Mouse (Mus musculus) stomach, embryonic 15.5 days (tissue): ENCODE results near the gene Ppt1. TPM values are rescaled to one million over a fixed set of nuclear protein-coding genes. Genes with fewer than 3 reads are reported as not detected.
"Not testable (repeated sequence)": the region's sequence is repeated elsewhere in the genome, so short reads cannot be mapped to it uniquely, and the experiment has no call there.

Experiments
- ATAC-seq: fragments of 200-750 bp; cut with Nextera tagmentation; 2 replicates; pipeline ENCODE4 v1.8.0; 2017; ENCODE audit warnings: low read depth, moderate number of reproducible peaks, moderate TSS enrichment; ENCODE audit not compliant: insufficient read depth, low FRiP score
- H3K27ac ChIP-seq: fragments of 300-500 bp; sonication (generic); 2 replicates; pipeline ENCODE4 v1.5.1; 2015; ENCODE audit warnings: mild to moderate bottlenecking, inconsistent platforms
- H3K27me3 ChIP-seq: fragments of 300-500 bp; sonication (generic); replicated peaks from 2 replicates; pipeline ENCODE4 v1.6.1; 2015; ENCODE audit warnings: inconsistent platforms
- H3K36me3 ChIP-seq: fragments of 300-500 bp; sonication (generic); 2 replicates; pipeline ENCODE4 v1.6.1; 2015; ENCODE audit warnings: inconsistent platforms
- H3K4me1 ChIP-seq: fragments of 300-500 bp; sonication (generic); 2 replicates; pipeline ENCODE4 v1.6.1; 2015; ENCODE audit warnings: inconsistent platforms
- H3K4me2 ChIP-seq: fragments of 300-500 bp; sonication (generic); 2 replicates; pipeline ENCODE4 v1.6.1; 2015; ENCODE audit warnings: mild to moderate bottlenecking, inconsistent platforms
- H3K4me3 ChIP-seq: fragments of 300-500 bp; sonication (generic); replicated peaks from 2 replicates; pipeline ENCODE4 v1.5.1; 2015; ENCODE audit warnings: inconsistent platforms
- H3K9ac ChIP-seq: fragments of 300-500 bp; sonication (generic); 2 replicates; pipeline ENCODE4 v1.6.1; 2015; ENCODE audit warnings: inconsistent platforms
- H3K9me3 ChIP-seq: fragments of 300-500 bp; sonication (generic); 2 replicates; pipeline ENCODE4 v1.6.1; 2016; ENCODE audit warnings: inconsistent platforms
- WGBS: fragments of 180-500 bp; shearing (Covaris S2); methylation state at CpG from one replicate; pipeline ENCODE4 v1.1.7; 2015; 5-methylcytosine and 5-hydroxymethylcytosine counted together
- polyA plus RNA-seq: library from polyadenylated mRNA; unstranded; fragments of >200 nt; fragmentation: Nextera tagmentation; extraction: Ambion mirVana; gene quantifications from 2 replicates; pipeline ENCODE4 v1.2.1, GENCODE M21; 2015

The Ppt1 gene
- 73.9 and 80.4 TPM in 2 replicates for polyA plus RNA-seq

DNA sequence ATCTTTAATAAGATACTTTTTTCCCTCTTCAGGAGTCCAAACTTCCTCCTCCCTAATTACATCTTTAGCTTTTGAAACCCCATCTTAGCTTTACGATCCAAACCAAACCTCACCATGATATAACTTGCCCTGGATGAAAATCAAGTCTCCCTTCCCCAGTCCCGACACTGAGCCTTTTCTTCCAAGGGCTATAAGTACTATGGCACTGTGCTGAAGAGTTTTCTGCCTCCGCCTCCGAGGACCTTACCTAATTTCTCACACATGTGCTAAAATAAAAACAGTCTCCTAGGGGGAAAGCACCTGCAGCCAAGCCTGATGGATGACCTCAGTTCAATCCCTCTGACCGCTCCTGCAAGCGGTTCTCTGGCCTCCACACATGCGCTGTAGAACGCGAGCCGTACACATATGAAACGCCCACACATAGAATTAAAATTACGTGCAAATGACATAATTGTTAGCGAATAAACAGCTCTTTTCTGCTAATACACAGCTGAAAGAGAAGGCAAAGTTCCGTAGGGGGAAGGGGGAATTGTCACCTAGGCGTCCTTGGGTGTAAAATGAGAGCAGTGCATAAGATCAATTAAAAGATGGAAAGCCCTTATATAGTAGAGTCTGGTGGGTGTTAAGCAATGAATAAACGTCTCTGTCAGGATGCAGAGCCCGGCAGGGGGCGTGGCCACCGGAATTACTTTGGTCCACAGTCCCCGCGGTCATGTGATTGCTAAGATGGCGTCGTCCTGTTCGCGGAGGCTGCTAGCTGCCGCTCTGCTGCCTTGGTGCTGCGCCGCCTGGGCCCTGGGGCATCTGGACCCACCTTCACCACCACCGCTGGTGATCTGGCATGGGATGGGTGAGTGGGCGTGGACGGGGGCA lies at the start of gene Ppt1:
Gene Ppt1 (plus strand): TSS at position 713 of the 873 bp plus-strand sequence.
- H3K27me3 ChIP-seq, result no peaks in the 10 kb centered on the region
- 4% methylated on average over 31 of the region's 31 CpGs for WGBS
- H3K27ac ChIP-seq, result peak within 1 kb of the TSS; percentile 57; the same call in 1 of the 2 replicates
- peak; percentile 88 for ATAC-seq
- H3K4me1 ChIP-seq, result 0 out of 2 replicates have a peak, but pooled peaks cover 6% of the 10 kb centered on the region
- no peaks in the 10 kb centered on the region for H3K36me3 ChIP-seq
- H3K9me3 ChIP-seq, result no peaks in the 10 kb centered on the region
- peak within 1 kb of the TSS; percentile 87 for H3K4me2 ChIP-seq
- H3K4me3 ChIP-seq, result peak within 1 kb of the TSS; percentile 88
- H3K9ac ChIP-seq, result peak within 1 kb of the TSS; percentile 69

DNA sequence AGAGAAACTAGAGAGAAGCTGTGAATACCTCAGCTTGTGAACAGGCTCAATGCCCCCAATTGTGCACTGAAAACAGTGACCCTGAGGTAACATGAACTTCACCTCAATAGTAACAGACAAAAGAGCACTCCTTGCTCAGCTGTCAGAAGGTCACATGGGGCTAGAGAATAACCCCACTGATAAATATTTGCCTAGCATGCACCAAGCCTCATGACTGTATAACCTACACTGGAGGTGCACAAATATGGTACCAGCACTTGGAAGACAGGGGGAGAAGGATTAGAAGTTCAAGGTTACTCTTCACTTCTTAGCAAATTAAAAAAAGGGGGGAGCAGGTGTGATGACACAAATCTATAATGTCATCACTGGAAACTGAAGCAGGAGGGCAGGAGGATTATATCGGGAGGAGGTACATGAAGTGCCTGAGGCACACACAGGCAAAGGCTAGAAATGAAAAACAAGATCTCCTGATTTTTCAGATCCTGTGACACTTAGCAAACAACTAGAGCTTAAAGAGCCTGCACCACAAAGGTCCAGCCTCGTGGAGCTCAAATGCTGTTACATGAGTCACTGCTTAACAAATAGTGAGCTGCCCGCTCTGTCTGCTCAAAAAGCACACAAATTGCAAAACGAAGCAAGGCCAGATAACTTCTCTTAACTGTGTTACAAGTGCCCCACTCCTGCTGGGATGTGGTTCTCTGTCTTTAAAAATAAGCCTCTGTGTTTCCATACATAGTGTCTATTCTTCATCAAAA lies 46.5 kb upstream of the Ppt1 start:
- Histone ChIP-seq H3K9ac (no peak overlapping the region), H3K9me3 (no peaks in the 10 kb centered on the region), H3K36me3 (no peaks in the 10 kb centered on the region), H3K4me1 (no peaks in the 10 kb centered on the region), H3K27me3 (no peaks in the 10 kb centered on the region), H3K4me3 (no peak overlapping the region), H3K4me2 (no peak overlapping the region), H3K27ac (no peak overlapping the region)
- WGBS, result 50% methylated on average over 4 of the region's 4 CpGs
- peak; percentile 77 for ATAC-seq

DNA sequence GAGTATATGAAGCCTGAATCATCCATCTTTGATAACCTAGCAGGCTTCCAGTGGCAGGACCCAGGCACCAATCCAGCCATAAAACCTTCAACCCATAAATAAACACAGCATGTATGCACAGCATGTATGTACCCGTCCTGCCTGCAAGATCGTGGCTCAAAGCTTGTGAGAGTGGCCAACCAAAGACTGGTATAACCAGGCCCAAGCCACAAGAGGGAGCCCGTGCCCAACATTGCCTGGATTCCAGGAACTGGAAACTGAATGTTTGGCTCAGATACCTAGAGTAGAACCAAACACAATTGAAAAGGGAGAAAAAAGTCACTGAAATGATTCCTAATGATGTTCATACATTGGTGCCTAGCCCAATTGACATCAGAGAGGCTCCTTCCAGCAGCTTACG lies 27.9 kb upstream of the Ppt1 start:
- ATAC-seq, result peak; percentile 43; the same call in 1 of the 2 replicates
- WGBS, result 25% methylated on average over 4 of the region's 4 CpGs

DNA sequence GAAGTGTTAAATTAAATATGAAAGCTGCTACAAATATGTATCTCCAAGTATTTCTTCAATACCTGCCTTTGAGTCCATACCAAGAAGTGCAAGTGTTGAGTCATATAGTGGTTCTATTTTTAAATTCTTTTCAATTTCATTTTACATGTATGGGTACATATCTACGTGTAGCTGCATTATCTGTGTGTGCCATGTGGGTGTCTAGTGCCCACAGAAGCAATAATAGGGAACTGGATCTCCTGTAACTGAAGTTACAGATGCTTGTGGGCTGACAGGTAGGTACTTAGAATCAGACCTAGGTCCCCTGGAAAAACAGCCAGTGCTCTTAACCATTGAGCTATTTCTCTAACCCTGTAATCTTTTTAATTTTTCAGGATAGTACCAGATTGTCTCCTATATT lies 24.9 kb upstream of the Ppt1 start:
- H3K9ac ChIP-seq, result no peak overlapping the region
- WGBS, result 40% methylated on average over 1 of the region's 1 CpGs
- no peaks in the 10 kb centered on the region for H3K9me3 ChIP-seq
- H3K36me3 ChIP-seq, result no peaks in the 10 kb centered on the region
- no peak overlapping the region for H3K27ac ChIP-seq
- no peak overlapping the region for H3K4me2 ChIP-seq
- no peaks in the 10 kb centered on the region for H3K27me3 ChIP-seq
- no peaks in the 10 kb centered on the region for H3K4me1 ChIP-seq
- ATAC-seq, result no peak
- H3K4me3 ChIP-seq, result no peak overlapping the region

More for the DNA sequence above, 27.9 kb upstream of the Ppt1 start:
- Histone ChIP-seq H3K9ac (no peak overlapping the region), H3K27me3 (no peaks in the 10 kb centered on the region), H3K36me3 (no peaks in the 10 kb centered on the region), H3K9me3 (no peaks in the 10 kb centered on the region), H3K27ac (no peak overlapping the region), H3K4me2 (no peak overlapping the region), H3K4me3 (no peak overlapping the region), H3K4me1 (no peaks in the 10 kb centered on the region)

DNA sequence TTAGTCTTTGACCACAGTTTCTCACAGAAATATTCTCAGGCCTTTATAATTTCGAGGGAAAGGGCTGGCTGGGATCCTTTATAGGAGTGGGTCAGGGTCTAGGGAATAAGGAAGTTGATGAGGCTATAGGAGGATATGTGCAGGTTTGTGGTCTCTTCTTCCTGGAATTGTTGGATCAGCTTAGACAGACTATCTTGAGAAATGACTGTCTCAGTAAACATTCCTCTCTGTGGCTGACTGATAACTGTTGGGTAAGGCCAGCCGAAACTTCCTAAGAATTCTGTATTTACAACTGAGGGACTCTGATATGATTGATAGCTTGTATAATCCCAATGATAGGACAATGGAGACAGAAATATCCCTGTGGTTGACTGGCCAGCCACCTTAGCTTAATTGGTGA lies 24.2 kb upstream of the Ppt1 start:
- ATAC-seq, result no peak

DNA sequence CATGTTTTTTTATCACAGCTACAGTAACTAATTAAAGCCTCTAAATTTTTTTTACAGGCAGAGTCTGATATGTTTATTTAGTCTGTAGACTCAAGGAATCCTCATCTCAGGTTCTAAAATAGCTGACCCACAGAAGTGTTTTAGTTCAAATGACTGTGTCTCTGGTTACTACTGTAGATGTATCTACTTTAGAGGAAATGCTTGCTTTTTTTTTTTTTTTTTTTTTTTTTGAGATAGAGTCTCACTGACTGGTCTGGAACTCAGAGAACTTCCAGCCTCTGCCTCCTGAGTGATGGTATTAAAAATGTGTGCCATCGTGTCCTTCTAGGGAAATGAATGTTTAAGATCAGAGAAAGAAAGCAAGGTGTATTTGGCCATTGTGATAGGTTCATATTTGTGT lies 19.8 kb upstream of the Ppt1 start:
- Histone ChIP-seq H3K27ac (no peak overlapping the region), H3K4me3 (no peak overlapping the region), H3K9me3 (no peaks in the 10 kb centered on the region), H3K9ac (no peak overlapping the region), H3K27me3 (no peaks in the 10 kb centered on the region), H3K4me1 (no peaks in the 10 kb centered on the region), H3K4me2 (no peak overlapping the region), H3K36me3 (no peaks in the 10 kb centered on the region)
- ATAC-seq, result no peak
- WGBS, result 81% methylated on average over 1 of the region's 1 CpGs

More for the DNA sequence above, 24.2 kb upstream of the Ppt1 start:
- Histone ChIP-seq H3K27me3 (no peaks in the 10 kb centered on the region), H3K9ac (no peak overlapping the region), H3K27ac (no peak overlapping the region), H3K4me3 (no peak overlapping the region), H3K4me1 (no peaks in the 10 kb centered on the region), H3K9me3 (no peaks in the 10 kb centered on the region), H3K4me2 (no peak overlapping the region), H3K36me3 (no peaks in the 10 kb centered on the region)
- WGBS, result 56% methylated on average over 2 of the region's 2 CpGs

DNA sequence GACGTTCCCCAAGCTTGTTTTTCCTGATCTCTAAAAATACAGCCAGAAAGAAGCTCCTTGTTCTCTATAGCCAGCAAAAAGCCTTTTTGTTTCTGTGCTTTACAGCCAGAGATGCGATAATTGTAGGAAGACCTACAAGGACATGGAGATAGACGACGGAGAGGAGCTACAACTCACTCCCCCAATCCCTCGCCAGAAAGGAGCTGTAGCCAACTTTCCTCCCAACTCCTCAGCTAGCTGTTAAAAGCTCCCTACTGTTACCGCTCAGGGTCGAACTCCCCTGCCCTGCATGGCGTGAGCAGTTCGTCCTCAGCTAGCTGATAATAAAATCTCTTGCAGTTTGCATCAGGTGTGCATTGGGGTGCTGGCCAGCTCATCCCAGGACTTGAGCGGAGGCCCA lies 15.1 kb upstream of the Ppt1 start:
- H3K9ac ChIP-seq, H3K27me3 ChIP-seq, H3K27ac ChIP-seq, H3K4me1 ChIP-seq, ATAC-seq, H3K4me3 ChIP-seq, H3K36me3 ChIP-seq, H3K4me2 ChIP-seq, H3K9me3 ChIP-seq: not testable (repeated sequence)
- 27% methylated on average over 10 of the region's 10 CpGs for WGBS

DNA sequence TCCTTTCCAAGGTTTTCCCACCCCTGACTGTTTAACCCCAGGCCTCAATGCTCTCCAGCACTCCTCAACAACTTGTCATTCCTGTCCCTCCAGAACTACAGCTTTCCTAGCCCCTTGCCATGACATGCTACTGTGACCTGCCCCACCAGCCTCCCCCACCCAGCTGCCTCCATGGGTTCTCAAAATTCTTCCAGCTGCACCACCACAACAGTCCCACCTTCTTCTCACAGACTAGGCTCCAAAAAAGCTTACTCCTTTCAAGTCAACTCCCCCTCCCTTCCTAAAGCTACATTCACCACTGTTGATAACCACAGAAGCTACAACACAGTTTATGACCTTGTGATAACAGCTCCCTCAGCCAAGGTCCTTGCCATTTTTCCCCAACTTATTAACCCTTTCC lies 8.4 kb upstream of the Ppt1 start:
- ATAC-seq, result peak; percentile 70
- H3K9ac ChIP-seq, result no peak overlapping the region
- no peaks in the 10 kb centered on the region for H3K4me1 ChIP-seq
- peak overlapping the region; percentile 12; the same call in 1 of the 2 replicates for H3K27ac ChIP-seq
- no peak overlapping the region for H3K4me2 ChIP-seq
- no peaks in the 10 kb centered on the region for H3K27me3 ChIP-seq
- H3K36me3 ChIP-seq, result no peaks in the 10 kb centered on the region
- no peaks in the 10 kb centered on the region for H3K9me3 ChIP-seq
- no peak overlapping the region for H3K4me3 ChIP-seq

DNA sequence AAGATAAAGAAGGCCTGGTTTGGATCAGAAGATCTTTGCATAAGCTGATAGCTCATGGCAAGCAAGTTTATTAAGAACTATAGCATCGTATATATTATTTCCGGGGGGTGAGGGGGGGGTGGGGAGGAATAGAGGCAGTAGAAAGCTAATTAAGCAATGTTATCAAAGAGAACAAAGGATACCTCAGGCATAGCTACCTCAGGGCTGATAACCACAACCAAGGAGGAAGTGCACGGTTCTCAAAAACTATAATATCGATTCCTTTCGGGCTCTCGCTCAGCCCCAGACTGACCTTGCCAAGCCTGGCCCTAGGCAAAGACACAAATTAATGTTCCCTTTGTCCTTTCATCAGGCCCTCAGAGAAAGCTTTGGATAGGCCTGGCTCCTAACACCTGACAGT lies 6.7 kb upstream of the Ppt1 start:
- Histone ChIP-seq H3K4me1 (no peaks in the 10 kb centered on the region), H3K9me3 (no peaks in the 10 kb centered on the region), H3K4me2 (no peak overlapping the region), H3K4me3 (no peak overlapping the region), H3K9ac (no peak overlapping the region), H3K36me3 (no peaks in the 10 kb centered on the region), H3K27ac (0 out of 2 replicates have a peak overlapping the region, but pooled peaks have one; percentile 9), H3K27me3 (no peaks in the 10 kb centered on the region)
- ATAC-seq, result no peak
- WGBS, result 76% methylated on average over 6 of the region's 6 CpGs

DNA sequence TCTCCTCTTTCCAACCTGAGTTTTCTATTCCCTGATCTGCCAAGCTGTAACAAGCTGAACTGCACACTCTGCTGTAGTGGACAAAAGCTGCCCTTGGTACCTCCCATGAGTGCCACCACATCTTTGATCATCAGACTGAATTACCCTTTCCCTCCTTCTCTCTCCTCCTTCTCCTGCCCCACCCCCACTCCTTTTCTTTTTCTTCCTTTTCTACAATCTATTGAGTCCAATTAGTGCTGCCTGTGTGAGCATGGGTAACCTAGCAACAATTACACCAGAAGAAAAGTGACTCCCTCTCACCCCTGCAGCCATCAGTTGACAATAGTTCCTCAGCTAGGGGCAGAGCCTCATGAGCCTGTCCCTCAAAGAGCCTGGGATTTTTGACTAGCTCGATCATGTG lies 4.2 kb upstream of the Ppt1 start:
- ATAC-seq, result no peak
- 0 out of 2 replicates have a peak, but pooled peaks cover 5% of the 10 kb centered on the region for H3K4me1 ChIP-seq
- H3K27me3 ChIP-seq, result no peaks in the 10 kb centered on the region
- no peak overlapping the region for H3K4me2 ChIP-seq
- no peak overlapping the region for H3K4me3 ChIP-seq
- no peak overlapping the region for H3K9ac ChIP-seq
- WGBS, result 81% methylated on average over 1 of the region's 1 CpGs
- no peaks in the 10 kb centered on the region for H3K9me3 ChIP-seq
- H3K36me3 ChIP-seq, result no peaks in the 10 kb centered on the region
- no peak overlapping the region for H3K27ac ChIP-seq

DNA sequence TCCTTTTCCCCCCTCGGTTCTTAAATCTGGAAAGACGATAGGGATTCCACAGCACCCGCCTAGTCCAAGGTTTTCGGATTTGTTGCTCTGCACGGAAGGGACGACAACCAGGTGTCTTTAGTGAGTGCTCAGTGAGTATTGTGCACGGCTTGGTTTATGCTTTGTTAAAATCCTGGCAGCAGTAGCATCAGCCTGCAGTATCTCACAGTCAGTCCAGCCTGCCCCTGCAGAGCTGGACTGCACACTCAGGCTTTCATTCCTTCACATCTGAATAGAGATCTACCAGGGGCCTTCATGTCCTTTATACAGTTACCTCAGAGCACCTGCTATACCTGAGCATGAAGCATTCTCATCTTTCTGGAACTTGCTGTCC lies 347 bp downstream of the Ppt1 start:
- peak; percentile 35 for ATAC-seq
- Histone ChIP-seq H3K9ac (peak overlapping the region; percentile 69), H3K9me3 (no peaks in the 10 kb centered on the region), H3K4me3 (peak overlapping the region; percentile 88), H3K36me3 (no peaks in the 10 kb centered on the region), H3K27ac (peak overlapping the region; percentile 57; the same call in 1 of the 2 replicates), H3K4me1 (0 out of 2 replicates have a peak, but pooled peaks cover 6% of the 10 kb centered on the region), H3K4me2 (peak overlapping the region; percentile 87), H3K27me3 (no peaks in the 10 kb centered on the region)
- WGBS, result 0% methylated on average over 7 of the region's 7 CpGs
